Mouse (Mus musculus) heart, adult 2 months (tissue): ENCODE data around the gene A530032D15Rik.
"Not testable (repeated sequence)": the region's sequence is repeated elsewhere in the genome, so short reads cannot be mapped to it uniquely, and the experiment has no call there.

Experiments
- CTCF ChIP-seq: fragments of 200-600 bp; IDR thresholded peaks from 2 replicates; pipeline ENCODE4 v1.8.1; 2022; ENCODE audit warnings: antibody characterized with exemption, mild to moderate bottlenecking, moderate library complexity
- EP300 ChIP-seq: fragments of 200-500 bp; IDR thresholded peaks from 2 replicates; pipeline ENCODE4 v1.6.1; 2011; ENCODE audit warnings: low read depth, low read length, control low read depth; ENCODE audit not compliant: insufficient read depth
- POLR2A ChIP-seq: fragments of 200-500 bp; IDR thresholded peaks from 2 replicates; pipeline ENCODE4 v1.6.1; 2011; ENCODE audit warnings: mild to moderate bottlenecking, low read depth, low read length, control low read depth; ENCODE audit not compliant: insufficient read depth

- not testable (repeated sequence) for TF ChIP-seq CTCF, POLR2A, EP300
These were observed 4.4 kb upstream of the A530032D15Rik start for GRCm38 (mm10) chr1:85114078-85114477.
